Mouse (Mus musculus) thymus, adult 2 months (tissue): ENCODE data around the gene Pkp3.

Experiments used
- CTCF ChIP-seq: fragments of 200-500 bp; IDR thresholded peaks from 2 replicates; pipeline ENCODE4 v1.5.1; 2012; ENCODE audit warnings: mild to moderate bottlenecking, control low read depth, low read length, moderate library complexity, borderline replicate concordance; ENCODE audit not compliant: control insufficient read depth, poor library complexity, insufficient read depth; ENCODE audit errors: extremely low read depth
- POLR2A ChIP-seq: fragments of 200-500 bp; IDR thresholded peaks from 2 replicates; pipeline ENCODE4 v1.6.1; 2012; ENCODE audit warnings: mild to moderate bottlenecking, low read length, control low read depth, moderate library complexity; ENCODE audit not compliant: control insufficient read depth, poor library complexity, insufficient read depth; ENCODE audit errors: extremely low read depth

DNA sequence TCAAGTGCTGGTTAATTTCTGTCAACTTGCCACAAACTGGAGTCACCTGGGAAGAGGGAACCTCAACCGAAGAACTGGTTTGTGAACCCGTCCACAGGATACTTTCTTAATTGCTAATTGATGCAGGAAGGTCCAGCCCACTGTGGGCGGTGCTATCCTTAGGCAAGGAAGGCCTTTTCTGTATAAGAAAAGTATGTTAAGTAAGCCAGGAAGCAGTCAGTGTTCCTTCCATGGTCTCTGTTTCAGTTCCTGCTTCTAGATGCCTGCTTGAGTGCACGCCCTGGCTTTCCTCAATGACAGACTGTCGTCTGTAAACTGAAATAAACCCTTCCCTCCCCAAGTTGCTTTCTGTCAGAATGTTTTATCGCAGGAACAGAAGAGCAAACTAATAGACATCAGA is 21.0 kb upstream of the Pkp3 start:
- TF ChIP-seq CTCF (no peak), POLR2A (no peak)
